Mouse (Mus musculus) right cerebral cortex, postnatal 36 days (tissue): ENCODE data around the gene Sh3bp5.

Experiments
- DNase-seq, 2 experiments: peaks; one replicate each; pipeline ENCODE4 v3.0.0; 2022; ENCODE audit warnings: low spot score in 2 of 2, mixed read lengths in 1 of 2

Gene Sh3bp5

GRCm38 (mm10) chr14:31410123-31410724, 25.7 kb downstream of the Sh3bp5 start:
- DNase-seq = no peak

GRCm38 (mm10) chr14:31408666-31409065, 27.2 kb downstream of the Sh3bp5 start:
- DNase-seq = no peak

- no peak for DNase-seq
Measured at GRCm38 (mm10) chr14:31407911-31408604, 27.8 kb downstream of the Sh3bp5 start.

DNA sequence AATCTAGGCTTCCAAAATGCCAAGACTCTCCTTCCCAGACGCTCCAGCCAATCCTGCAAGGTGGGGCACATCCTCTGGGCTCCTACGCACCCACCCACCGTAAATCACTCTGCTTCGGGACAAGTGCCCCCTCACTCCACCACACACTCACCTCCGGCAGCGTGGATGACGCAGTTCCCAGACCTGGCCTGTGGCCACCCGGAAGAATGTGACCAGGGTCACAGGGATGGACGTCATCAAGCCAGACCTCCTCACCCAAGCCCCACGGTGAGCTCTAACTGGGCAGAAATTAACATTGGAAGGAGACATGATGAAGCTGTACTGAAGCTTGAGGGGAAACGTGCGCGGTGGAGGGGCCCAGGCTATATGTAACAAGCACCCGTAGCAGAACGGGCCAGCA, 28.7 kb downstream of the Sh3bp5 start:
- DNase-seq = no peak

DNA sequence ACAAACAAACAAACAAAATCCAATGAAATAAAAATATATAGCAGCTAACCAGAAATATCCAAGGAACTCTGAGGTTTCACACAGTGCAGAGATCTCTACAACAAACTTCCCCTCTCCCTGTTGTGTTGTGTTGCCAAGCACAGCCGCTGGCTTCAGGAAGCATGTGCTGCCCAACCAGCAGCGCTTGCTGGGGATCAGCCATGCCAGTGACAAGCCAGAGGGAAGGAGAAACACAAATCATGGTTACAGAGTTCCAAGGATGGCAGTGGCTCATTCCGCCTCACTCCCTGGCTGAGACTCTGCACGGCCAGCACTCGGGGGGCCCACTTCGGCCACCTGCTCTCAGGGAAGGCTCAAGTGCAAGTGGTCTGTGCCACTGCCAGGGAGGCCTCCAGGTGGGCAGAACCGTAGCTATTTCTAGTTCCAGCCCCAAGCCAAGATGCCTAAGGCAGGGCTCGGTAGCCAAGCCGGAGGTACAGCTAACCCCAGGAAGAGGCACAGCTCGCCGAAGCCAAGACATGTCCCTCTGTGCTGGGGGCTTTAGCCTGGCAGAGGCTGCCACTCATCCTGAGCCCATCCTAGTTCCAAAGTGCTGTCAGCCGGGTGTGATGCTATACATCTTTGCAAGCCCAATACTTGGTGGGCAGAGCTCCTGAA, 29.6 kb downstream of the Sh3bp5 start:
- DNase-seq = no peak

GRCm38 (mm10) chr14:31405652-31406051, 30.2 kb downstream of the Sh3bp5 start:
- DNase-seq = no peak

DNA sequence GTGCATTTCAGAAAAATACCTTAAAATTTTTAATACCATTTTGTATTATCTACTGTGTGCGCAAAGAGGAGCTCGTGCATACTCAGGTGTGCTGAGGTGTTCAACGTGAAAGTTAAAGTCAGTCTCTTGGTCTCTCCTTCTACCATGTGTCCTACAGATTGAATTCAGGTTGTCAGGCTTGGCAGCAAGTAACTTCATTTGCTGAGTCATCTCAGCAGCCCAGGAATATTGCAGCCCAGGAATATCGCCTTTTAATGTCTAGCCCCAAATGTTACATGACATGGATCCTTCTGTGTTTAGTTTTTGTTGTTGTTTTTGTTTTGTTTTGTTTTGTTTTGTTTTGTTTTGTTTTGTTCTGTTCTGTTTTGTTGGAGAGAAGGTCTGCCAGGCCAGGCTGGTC, 31.2 kb downstream of the Sh3bp5 start:
- no peak for DNase-seq

DNA sequence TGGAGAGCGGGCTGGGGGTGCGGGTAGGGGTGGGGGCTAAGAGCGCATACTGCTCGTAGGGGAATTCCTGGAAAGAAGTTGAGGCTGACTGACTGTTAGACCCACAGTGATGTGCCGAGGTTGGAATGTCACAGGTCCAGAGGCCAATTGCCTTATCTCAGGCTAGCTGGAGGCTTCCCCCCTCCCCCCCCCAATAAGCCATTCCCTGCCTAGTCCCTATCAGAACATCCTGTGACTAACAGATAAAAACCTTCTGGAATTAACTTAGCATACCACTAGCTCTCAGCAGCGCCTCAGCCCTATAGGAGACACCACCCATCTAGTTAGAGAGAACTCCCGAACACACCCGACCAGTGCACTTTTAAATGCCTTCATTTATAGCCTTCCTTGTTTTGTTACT, 31.9 kb downstream of the Sh3bp5 start:
- DNase-seq = no peak

DNA sequence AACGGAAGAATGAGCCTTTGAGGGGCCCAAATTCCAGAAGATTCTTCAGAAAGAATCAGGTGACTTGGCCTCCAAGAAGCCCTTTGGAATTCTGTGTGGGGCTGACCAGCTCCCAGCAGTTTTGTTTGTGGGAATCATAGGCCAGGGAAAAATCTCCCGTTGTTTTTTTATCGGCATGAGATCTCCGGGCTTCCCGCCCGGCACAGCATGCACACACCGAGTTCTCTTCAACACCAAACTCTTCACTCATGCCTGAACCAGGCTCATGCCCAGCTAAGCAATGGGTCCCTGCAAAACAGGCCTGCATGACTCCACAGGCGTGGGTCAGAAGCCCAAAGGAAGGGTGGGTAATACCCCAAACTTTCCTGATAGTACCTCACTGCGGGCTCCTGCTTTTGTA, 32.3 kb downstream of the Sh3bp5 start:
- DNase-seq = no peak

- DNase-seq = no peak
Measured at GRCm38 (mm10) chr14:31402693-31403092, 33.2 kb downstream of the Sh3bp5 start.

GRCm38 (mm10) chr14:31401918-31402427, 33.9 kb downstream of the Sh3bp5 start:
- DNase-seq = no peak

- DNase-seq = no peak
Measured at GRCm38 (mm10) chr14:31400896-31401295, 35.0 kb downstream of the Sh3bp5 start.

DNA sequence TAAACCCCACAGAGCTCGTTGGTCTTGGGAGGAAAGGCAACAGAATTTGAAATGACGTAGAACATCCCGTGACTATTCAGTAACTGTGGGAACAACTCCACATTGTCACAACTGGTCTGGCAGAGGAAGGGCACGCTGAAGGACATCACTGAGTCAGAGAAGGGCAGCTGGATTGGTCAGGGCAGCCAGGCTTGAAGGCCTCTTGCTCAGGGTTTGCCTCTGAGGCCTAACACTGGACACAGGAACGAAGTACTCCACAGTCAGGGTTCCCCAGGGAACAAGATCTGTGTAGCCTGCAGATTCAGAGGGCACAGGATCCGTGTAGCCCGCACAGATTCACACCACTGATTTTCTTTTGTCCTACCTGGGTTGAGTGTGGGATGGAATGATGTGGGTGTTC, 35.6 kb downstream of the Sh3bp5 start:
- DNase-seq = no peak

DNA sequence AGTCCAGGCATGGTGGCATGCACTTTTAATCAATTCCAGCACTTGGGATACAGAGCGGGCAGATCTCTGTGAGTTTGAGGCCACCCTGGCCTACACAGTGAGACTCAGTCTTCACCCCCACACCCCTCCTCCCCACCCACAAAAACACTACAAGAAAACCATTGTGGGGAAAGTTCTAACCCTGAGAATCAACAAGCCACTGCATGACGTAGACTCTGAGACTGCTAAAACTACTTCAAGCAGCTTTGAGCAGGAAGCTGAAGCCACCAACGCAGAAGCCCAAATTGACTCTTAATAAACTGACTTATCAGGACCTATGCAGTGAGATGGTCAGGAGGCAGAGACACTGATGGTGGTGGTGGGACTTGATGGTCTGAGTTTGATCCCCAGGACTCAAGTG, 36.6 kb downstream of the Sh3bp5 start:
- no peak for DNase-seq

GRCm38 (mm10) chr14:31398819-31399218, 37.1 kb downstream of the Sh3bp5 start:
- DNase-seq = no peak

GRCm38 (mm10) chr14:31397791-31398595, 37.9 kb downstream of the Sh3bp5 start:
- no peak for DNase-seq

GRCm38 (mm10) chr14:31397353-31397752, 38.5 kb downstream of the Sh3bp5 start:
- DNase-seq = no peak

DNA sequence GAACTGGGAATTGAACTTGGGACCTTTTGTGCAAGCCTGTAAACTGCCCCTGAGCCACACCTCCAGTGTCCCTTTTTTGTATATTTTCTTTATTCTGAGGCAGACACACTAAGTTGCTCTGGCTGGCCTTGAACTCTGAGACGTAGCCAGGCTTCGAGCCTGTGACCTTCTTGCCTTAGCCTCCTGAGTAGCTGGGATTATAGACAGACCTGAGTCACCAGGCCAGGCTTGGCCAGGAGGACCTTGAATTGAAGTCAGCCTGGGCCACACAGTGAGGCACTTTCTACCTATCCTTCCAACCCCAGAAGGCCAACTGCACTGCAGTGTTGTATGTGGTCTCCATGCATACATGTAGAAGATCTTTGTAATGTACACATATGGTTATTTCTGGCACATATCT, 39.5 kb downstream of the Sh3bp5 start:
- DNase-seq = no peak

GRCm38 (mm10) chr14:31395629-31396199, 40.2 kb downstream of the Sh3bp5 start:
- peak in 1 of 2 experiments; percentile 59 for DNase-seq

DNA sequence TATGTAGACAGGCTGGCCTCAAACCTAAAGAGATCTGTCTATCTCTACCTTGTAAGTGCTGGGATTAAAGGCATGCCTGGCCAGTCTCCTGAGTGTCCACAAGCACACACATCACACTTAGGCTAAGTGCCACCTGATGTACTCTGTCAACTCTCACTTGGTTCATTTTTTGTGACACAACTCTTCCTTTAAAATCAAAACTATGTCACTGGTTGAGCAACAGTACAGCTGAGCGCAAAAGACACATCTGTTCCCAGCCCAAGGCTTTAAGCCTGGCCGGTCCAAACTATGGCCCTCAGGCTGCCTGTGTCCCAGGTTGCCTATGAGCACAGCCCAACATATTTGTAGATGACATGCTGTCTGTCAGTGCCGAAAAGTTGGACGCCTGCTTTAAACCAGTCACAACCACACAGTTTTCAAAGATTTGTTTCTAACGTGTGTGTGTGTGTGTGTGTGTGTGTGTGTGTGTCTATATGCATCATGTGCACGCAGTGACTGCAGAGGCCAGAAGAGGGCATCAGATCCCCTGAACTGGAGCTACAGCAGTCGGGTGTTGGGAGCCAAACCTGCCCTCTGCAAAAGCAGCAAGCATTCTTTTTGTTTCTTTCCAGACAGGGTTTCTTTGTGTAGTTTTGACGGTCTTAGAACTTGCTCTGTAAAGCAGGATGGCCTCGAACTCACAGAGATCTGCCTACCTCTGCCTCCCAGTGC, 40.9 kb downstream of the Sh3bp5 start:
- DNase-seq = no peak
